Mouse (Mus musculus) cerebellum, adult 11-12 months (tissue): ENCODE data around the gene Qprt.
"Not testable (repeated sequence)": the region's sequence is repeated elsewhere in the genome, so short reads cannot be mapped to it uniquely, and the experiment has no call there.

ENCODE experiments used
- DNase-seq: peaks from one replicate; pipeline ENCODE4 v3.0.0; 2022

The Qprt gene

DNA sequence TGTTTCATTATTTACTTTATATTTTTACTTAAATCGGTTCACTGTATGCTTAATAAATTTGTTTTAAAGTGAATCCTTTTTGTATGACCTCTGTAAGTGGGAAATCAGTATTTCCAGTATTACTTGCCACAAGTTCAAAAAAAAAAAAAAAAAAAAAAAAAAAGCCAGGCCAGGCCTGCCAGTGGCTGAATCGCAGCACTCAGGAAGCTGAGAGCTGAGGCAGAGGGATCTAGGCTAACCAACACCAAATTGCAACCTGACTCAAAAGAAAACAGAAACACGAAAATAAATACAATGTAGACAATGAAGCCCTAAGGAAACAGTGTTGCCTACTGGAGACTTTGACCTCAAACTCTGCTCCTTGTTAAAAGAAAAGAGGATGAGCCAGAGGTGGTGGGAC is 28.1 kb downstream of the Qprt start:
- no peak for DNase-seq

GRCm38 (mm10) chr7:127091114-127091896 is 30.7 kb downstream of the Qprt start, which contains the start of gene AI467606:
TSS of gene AI467606 (plus strand) at chr7:127091359.
- no peak for DNase-seq

DNA sequence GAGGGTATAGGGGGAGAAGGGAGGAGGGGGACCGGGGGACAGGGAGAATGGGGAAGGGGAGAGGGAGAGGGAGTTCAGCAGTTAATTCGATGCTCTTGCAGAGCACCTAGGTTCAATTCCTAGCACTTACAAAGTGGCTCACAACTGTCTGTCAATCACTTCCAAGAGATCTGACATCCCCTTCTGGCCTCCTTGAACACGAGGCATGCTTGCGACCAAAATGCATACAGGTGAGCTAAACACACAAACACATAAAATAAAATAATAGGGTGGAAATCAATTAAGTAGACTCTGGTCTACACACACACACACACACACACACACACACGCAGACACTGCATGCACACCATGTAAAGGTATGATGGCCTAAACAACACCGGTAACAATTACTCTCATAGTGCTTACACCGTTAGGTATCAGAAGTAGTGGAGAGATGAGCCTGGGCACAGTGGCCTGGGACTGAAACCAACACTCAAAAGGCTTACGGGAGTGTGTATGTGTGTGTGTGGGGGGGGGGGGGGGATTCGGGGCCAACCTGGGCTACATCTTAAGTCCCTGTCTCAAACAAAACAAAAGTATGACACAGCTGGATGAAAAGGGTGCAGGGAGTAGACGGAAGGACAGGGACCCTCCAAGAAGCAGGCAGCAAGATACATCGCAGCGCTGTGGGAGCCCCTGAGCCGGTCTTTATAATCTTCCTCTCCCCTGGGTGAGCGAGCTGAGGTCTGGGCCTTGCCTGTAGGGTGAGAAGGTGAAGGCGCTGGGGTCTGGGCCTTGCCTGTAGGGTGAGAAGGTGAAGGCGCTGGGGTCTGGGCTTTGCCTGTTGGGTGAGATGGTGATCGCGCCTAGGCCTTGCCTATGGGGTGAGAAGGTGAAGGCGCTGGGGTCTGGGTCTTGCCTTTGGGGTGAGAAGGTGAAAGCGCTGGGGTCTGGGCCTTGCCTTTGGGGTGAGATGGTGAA is 31.6 kb downstream of the Qprt start:
- no peak for DNase-seq

- DNase-seq: no peak
Observed at GRCm38 (mm10) chr7:127088901-127089845, 32.9 kb downstream of the Qprt start.

GRCm38 (mm10) chr7:127088083-127088482 is 33.9 kb downstream of the Qprt start:
- DNase-seq: no peak

DNA sequence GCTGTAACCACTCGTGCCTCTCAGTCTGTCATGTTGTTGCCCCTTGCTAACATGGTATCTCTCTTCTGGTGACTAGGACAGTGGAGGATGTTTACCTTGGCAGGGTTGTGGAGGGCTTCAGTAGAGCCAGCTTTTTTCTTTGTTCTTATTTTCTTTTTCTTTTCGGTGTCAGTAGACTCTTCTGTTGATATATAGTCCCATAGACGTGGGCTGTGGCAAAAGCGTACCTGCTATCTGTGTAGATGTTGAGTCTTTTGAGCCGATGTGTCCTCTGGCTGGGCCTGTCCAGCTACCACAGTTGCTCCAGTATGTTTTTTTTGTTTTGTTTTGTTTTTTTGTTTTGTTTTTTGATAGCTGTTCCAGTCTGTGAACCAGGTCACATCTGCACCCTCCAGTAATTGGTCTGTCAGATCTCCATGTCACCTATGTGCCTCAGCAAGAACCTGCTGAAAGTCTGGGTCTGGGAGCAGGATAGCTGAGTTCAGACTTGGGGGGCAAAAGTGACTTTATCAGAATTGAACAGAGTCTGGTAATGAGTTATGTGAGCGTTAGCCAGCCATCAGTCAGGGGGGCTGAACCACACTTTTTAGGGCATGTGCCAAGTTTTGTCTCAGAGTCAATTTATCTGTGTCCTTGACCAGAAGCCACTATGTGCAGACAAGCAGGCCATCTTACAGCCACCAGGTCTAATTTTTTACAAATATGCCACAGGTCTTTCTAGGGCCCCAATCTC is 34.6 kb downstream of the Qprt start, which contains the start of gene Zg16:
Zg16 (minus strand) TSS at position 51 of the 733 bp plus-strand sequence.
- not testable (repeated sequence) for DNase-seq

- not testable (repeated sequence) for DNase-seq
Observed at GRCm38 (mm10) chr7:127085751-127086150, 36.3 kb downstream of the Qprt start.

DNA sequence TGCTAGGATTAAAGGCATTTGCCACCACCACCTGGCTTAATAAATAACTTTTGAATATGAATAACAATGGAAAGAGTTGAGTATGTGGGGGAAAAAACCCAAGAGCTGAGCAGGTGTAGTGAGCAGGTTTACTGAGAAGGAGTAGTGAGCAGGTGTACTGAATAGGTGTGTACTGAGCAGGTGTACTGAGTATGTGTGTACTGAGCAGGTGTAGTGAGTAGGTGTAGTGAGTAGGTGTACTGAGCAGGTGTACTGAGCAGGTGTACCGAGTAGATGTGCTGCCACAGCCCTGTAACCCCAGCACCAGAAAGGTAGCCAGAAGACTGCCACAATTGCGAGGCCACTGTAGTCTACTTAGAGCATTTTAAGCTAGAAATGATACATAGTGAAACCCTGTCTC is 37.2 kb downstream of the Qprt start:
- no peak for DNase-seq

- no peak for DNase-seq
Observed at GRCm38 (mm10) chr7:127083689-127084088, 38.3 kb downstream of the Qprt start.

- DNase-seq: no peak
Observed at GRCm38 (mm10) chr7:127082995-127083394, 39.0 kb downstream of the Qprt start.

- DNase-seq: no peak
Observed at GRCm38 (mm10) chr7:127082271-127082670, 39.8 kb downstream of the Qprt start.

- no peak for DNase-seq
Observed at GRCm38 (mm10) chr7:127080045-127080444, 42.0 kb downstream of the Qprt start.

DNA sequence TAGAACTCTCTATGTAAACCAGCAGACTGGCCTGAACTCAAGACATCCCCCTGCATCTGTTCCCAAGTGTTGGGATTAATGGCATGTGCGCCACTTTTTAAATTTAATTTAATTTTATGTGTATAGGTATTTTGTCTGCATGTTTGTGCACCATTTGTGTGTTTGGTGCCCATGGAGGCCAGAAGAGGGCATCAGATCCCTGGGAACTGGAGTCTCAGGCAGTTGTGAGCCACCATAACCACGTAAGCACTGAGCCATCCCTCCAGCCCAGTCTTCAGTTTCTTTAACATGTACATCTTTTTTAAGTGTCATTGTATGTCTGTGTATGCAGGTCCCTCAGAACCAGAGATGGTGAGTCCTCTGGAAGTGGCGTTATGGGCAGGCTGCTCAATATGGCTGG is 44.3 kb downstream of the Qprt start:
- DNase-seq: no peak

- no peak for DNase-seq
Observed at GRCm38 (mm10) chr7:127076188-127076587, 45.8 kb downstream of the Qprt start.

GRCm38 (mm10) chr7:127073221-127073620 is 48.8 kb downstream of the Qprt start:
- DNase-seq: no peak

GRCm38 (mm10) chr7:127070871-127071413 is 51.1 kb downstream of the Qprt start:
- no peak for DNase-seq

DNA sequence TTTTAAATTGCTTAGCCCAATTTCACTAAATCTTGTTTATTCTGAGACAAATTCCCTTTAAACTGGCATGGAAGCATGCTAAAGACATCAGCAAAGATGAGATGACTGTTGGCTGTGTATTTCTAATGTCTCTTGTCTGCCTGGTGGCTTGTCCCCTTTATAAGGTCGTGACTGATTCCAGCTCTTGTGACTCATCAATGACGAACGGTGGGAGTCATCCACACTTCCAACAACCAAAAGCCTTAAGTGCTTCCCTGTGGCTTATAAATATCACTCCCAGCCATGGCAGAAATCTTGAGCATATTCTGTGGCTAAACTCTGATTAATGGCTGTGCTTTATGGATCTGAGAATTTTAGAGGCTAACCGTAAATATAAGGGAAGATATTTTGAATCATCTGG is 55.7 kb downstream of the Qprt start:
- no peak for DNase-seq

DNA sequence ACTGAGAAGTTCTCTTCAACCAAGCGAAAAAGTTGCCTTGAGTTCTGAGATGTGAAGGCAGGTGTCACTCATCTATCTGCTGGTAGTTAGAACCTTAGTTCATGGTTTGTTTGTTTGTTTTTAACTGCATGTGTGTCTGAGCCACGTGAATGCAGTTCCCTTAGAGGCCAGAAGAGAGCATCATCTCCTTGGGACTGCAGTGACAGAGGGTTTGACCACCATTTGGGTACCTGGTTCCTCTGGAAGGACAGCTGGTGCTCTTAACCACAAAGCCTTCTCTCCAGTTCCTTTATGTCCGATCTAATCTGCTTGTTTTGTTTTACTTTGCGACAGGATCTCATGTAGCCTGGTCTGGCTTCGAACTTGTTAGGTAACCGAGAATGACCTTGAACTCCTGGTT is 56.5 kb downstream of the Qprt start:
- DNase-seq: no peak
